Mouse (Mus musculus): ENCODE results near the gene Pde5a. TPM values are rescaled to one million over a fixed set of nuclear protein-coding genes. Genes with fewer than 3 reads are reported as not detected.
A peak's percentile ranks its signal among the peaks of the same experiment; 100 is the strongest.

The Pde5a gene
- polyA plus RNA-seq (2016; fragmentation: Nextera tagmentation; extraction: Ambion mirVana) = 2.7 and 2.9 TPM in 2 replicates

DNA sequence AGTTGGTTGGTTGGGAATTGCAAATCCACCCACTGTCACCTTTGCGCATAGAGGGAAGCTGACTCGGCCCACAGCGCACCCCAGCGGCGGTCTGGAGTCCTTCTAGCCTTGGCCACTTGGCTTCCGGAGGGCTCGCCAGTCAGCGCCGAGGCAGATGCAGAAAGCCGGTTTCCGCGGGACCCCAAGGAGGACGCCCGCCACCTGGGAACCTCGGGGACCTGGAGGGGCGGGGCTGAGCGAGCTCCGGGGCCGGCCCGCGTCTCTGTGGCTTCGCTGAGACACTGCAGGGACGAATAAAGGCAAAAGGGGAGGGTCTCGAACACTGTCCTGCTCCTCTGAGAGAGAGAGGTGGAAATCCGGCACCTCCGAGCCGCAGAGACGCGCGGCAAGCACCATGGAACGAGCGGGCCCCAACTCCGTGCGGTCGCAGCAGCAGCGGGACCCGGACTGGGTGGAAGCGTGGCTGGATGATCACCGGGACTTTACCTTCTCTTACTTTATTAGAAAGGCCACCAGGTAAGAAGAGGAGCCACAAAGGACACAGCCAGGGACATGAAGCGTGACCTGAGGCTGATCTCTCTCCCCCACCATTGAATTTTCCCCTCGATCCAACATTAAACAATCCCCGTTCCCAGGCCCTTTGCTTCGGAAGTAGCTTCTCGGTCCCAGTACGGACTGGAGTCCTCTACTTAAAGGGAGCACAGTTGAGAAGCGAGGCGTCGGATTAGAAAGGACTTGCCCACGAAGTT, at the start of gene Pde5a:
TSS of gene Pde5a (plus strand) at position 96 of the 749 bp plus-strand sequence.
- WGBS = under 1% methylated on average over 49 of the region's 49 CpGs
- no peaks in the 10 kb centered on the region for H3K9me3 ChIP-seq
- H3K36me3 ChIP-seq = no peaks in the 10 kb centered on the region
- H3K4me3 ChIP-seq = peak within 1 kb of the TSS; percentile 67
- no peaks in the 10 kb centered on the region for H3K27me3 ChIP-seq (replicated peaks)
- H3K27ac ChIP-seq = peak within 1 kb of the TSS; percentile 62
- H3K4me1 ChIP-seq = peaks cover 5% of the 10 kb centered on the region; the same call in 1 of the 2 replicates
- ATAC-seq (ENCODE audit: low FRiP score, low read depth) = peak; percentile 74
- peak within 1 kb of the TSS; percentile 80 for H3K9ac ChIP-seq
- H3K4me2 ChIP-seq (replicated peaks) = peak within 1 kb of the TSS; percentile 86

DNA sequence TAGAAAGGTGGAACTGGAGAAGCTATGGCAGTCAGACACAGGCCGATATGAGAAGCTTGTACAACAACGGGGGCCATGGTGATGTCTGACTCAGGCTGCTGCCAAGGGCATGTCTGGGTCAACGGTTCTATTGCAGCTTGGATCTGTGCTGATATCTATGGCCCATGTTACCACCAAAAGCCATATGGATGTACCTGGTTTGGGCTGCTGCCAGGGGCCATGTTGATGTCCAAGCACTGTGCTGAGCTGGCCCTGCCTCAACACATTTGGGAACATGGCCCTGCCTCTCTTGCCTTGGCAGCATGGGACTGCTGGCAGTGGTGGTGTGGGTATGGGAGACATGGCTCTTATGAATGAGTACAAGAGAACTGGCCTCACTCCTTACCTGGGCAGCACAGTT, 47.9 kb upstream of the Pde5a start:
- Histone ChIP-seq H3K9me3 (0 out of 2 replicates have a peak, but pooled peaks cover 5% of the 10 kb centered on the region), H3K4me2 (replicated peaks) (no peak overlapping the region), H3K4me1 (no peaks in the 10 kb centered on the region), H3K27me3 (replicated peaks) (no peaks in the 10 kb centered on the region), H3K36me3 (no peaks in the 10 kb centered on the region), H3K27ac (no peak overlapping the region), H3K4me3 (no peak overlapping the region), H3K9ac (no peak overlapping the region)
- WGBS = 87% methylated on average over 3 of the region's 3 CpGs
- ATAC-seq (ENCODE audit: low FRiP score, low read depth) = no peak

DNA sequence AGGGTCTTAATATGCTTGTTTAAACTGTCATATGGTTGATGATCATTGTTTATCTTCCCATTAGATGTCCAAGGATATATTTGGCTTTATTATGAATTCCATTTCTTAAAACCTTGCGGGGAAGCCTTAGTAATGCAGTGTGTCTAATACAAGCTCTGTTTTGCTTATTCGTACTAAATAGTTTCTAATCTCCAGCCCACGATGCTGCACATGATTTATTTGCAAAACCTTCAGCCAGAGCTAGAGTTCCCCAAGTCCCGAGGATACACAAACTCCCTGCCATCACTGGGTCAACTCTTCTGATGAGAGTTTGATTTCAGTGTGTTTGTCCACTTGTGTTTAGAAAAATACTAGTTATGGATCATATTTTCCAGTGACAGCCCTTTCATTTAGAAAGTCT, 46.4 kb upstream of the Pde5a start:
- Histone ChIP-seq H3K4me1 (no peaks in the 10 kb centered on the region), H3K4me3 (no peak overlapping the region), H3K9ac (no peak overlapping the region), H3K4me2 (replicated peaks) (no peak overlapping the region), H3K9me3 (0 out of 2 replicates have a peak, but pooled peaks cover 5% of the 10 kb centered on the region), H3K36me3 (no peaks in the 10 kb centered on the region), H3K27ac (no peak overlapping the region), H3K27me3 (replicated peaks) (no peaks in the 10 kb centered on the region)
- 85% methylated on average over 4 of the region's 4 CpGs for WGBS
- no peak for ATAC-seq (ENCODE audit: low FRiP score, low read depth)

DNA sequence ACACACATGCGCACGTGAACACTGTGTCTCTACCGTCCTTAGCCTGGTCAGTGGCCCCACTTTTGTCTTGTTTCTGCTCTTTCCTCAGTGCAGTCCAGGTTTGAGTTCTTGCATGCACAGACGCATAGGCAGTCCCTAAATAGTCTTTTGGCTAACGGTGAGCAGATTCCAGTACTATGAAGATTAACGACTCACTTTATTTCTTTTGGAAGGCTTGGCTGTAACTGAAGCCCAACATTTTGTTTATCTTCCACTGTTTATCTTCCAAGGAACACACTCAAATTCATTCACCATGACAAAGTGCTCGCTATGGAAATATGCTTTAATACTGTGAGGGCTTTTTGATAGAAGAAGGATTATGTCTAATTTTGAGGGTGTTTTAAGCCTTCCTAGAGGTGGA, 43.9 kb upstream of the Pde5a start:
- ATAC-seq (ENCODE audit: low FRiP score, low read depth) = no peak
- 79% methylated on average over 7 of the region's 7 CpGs for WGBS

DNA sequence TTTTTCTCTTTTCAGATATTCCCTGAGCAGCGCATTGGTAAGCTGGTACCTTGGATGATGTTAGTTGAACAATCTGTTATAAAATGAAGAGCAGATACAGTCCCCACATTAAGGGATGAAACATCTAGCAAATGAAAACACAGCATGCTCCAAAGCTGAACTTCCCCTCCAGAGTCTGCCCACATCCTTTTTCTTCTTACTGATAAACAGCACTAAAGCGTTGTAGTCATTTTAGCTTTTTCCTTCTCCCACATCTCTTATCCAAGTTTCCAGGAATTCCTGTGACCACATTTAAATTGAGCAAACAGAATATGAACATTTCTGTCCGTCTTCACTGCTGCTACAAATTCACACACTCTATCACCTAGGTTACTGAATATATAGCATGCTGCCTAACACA, 35.7 kb upstream of the Pde5a start:
- Histone ChIP-seq H3K9me3 (no peaks in the 10 kb centered on the region), H3K27ac (no peak overlapping the region), H3K4me2 (replicated peaks) (no peak overlapping the region), H3K9ac (no peak overlapping the region), H3K4me1 (no peaks in the 10 kb centered on the region), H3K4me3 (no peak overlapping the region), H3K27me3 (replicated peaks) (no peaks in the 10 kb centered on the region), H3K36me3 (no peaks in the 10 kb centered on the region)
- WGBS = 91% methylated on average over 3 of the region's 3 CpGs
- ATAC-seq (ENCODE audit: low FRiP score, low read depth) = no peak

More for the DNA sequence above, 43.9 kb upstream of the Pde5a start:
- H3K27me3 ChIP-seq (replicated peaks) = no peaks in the 10 kb centered on the region
- no peaks in the 10 kb centered on the region for H3K36me3 ChIP-seq
- H3K9ac ChIP-seq = no peak overlapping the region
- H3K4me1 ChIP-seq = no peaks in the 10 kb centered on the region
- H3K4me2 ChIP-seq (replicated peaks) = no peak overlapping the region
- no peak overlapping the region for H3K4me3 ChIP-seq
- H3K9me3 ChIP-seq = no peaks in the 10 kb centered on the region
- no peak overlapping the region for H3K27ac ChIP-seq

DNA sequence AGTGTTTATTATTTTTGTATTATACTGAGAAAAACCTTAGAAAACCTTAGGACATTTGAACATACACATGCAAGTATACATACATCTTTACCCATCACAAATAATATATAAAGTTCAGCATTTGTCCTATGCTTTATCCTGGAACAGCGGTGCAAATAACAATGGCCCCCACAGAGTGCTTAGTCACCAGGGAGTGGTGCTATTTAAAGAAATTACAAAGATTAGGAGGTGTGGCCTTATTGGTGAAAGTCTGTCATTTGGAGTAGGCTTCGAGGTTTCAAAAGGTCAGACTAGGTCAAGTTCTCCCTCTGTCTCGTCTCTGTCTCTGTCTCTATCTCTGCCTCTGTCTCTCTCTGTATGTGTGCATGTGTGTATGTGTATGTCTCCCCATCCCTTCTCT, 32.9 kb upstream of the Pde5a start:
- Histone ChIP-seq H3K9me3 (no peaks in the 10 kb centered on the region), H3K36me3 (no peaks in the 10 kb centered on the region), H3K4me2 (replicated peaks) (no peak overlapping the region), H3K27ac (no peak overlapping the region), H3K4me3 (no peak overlapping the region), H3K4me1 (no peaks in the 10 kb centered on the region), H3K9ac (no peak overlapping the region), H3K27me3 (replicated peaks) (no peaks in the 10 kb centered on the region)
- WGBS = 67% methylated on average over 3 of the region's 3 CpGs
- ATAC-seq (ENCODE audit: low FRiP score, low read depth) = no peak

DNA sequence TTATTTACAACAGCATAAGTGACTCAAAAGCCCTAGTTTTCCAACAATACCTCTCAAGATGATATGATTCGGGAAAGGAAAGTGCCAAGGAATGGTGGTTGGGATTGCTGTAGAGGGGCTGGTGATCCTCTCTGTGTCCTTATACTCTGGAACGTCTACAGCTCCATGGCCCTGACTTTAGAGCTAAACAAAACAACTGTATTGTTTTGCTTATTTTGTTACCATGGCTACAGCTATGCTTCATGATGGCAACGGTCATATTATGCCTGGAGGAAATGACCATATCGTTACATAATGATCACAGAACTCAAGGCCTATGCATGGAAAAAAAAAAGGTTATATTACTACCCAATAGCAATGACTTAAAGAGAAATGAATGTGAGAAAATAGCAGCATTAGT, 32.1 kb upstream of the Pde5a start:
- no peak for ATAC-seq (ENCODE audit: low FRiP score, low read depth)
- Histone ChIP-seq H3K9ac (no peak overlapping the region), H3K4me2 (replicated peaks) (no peak overlapping the region), H3K27me3 (replicated peaks) (no peaks in the 10 kb centered on the region), H3K36me3 (no peaks in the 10 kb centered on the region), H3K4me3 (no peak overlapping the region), H3K9me3 (no peaks in the 10 kb centered on the region), H3K27ac (no peak overlapping the region), H3K4me1 (no peaks in the 10 kb centered on the region)
- WGBS = 80% methylated on average over 4 of the region's 4 CpGs

DNA sequence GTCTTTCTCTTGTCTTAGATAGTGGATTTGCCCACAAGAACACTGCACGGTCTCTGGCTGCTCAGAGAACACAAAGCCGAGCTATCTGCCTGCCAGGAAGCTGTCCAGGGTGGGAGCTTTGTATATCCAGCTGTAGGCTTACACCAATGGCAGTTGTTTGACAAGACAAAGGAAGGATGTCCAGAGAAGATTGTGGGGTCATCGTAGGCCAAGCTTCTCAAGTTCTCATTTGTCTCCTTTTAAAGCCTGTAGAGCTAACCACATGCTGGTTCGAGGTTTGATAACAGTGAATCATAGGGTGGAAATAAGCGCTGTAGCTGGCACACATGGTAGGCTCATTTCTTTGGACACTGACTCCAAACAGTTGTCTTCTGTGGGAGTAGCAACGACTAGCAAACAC, 24.5 kb upstream of the Pde5a start:
- Histone ChIP-seq H3K27ac (no peak overlapping the region), H3K4me2 (replicated peaks) (no peak overlapping the region), H3K36me3 (no peaks in the 10 kb centered on the region), H3K9me3 (no peaks in the 10 kb centered on the region), H3K4me1 (no peaks in the 10 kb centered on the region), H3K27me3 (replicated peaks) (no peaks in the 10 kb centered on the region), H3K9ac (no peak overlapping the region), H3K4me3 (no peak overlapping the region)
- WGBS = 15% methylated on average over 6 of the region's 6 CpGs
- ATAC-seq (ENCODE audit: low FRiP score, low read depth) = no peak

DNA sequence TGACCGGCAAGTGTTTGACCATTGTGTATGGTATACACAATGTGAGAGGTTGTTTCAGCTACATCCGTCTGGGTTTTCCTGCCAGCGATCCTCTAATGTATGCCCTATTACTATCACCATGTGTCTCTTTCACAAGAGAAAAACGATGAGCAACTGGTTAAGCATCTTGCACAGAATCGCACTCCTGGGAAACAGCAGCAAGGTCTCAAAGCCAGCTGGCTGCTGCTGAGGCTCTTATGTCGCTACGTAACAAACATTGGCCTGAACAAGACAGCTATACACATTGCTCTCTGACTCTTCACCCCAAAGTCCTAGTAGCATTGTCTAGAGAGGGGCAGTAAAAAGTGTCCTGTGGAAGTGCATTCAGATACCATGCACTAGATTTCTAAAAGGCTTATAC, 23.5 kb upstream of the Pde5a start:
- Histone ChIP-seq H3K4me3 (no peak overlapping the region), H3K4me2 (replicated peaks) (no peak overlapping the region), H3K9me3 (no peaks in the 10 kb centered on the region), H3K36me3 (no peaks in the 10 kb centered on the region), H3K9ac (no peak overlapping the region), H3K27me3 (replicated peaks) (no peaks in the 10 kb centered on the region), H3K4me1 (no peaks in the 10 kb centered on the region), H3K27ac (no peak overlapping the region)
- ATAC-seq (ENCODE audit: low FRiP score, low read depth) = no peak
- 75% methylated on average over 7 of the region's 7 CpGs for WGBS

DNA sequence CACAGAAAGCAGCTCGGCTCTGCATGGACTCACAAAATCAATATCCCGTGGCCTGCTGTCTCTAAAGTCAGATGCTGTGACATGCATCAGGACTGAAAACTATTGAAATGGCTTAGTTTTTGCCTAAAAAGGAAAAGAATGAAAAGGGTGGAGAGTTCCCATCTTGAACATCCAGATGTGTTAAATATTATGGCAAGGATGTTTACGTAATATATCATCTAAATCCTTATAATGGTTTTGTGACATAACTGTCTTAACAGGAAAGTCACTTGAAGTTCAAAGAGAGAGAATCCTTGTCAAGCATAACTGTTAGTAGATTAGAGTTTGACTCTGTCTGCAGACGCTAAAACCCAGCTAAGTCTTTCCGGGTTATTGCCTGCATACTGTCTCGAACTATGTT, 20.3 kb upstream of the Pde5a start:
- Histone ChIP-seq H3K27me3 (replicated peaks) (no peaks in the 10 kb centered on the region), H3K9me3 (no peaks in the 10 kb centered on the region), H3K9ac (no peak overlapping the region), H3K27ac (no peak overlapping the region), H3K4me1 (no peaks in the 10 kb centered on the region), H3K36me3 (no peaks in the 10 kb centered on the region), H3K4me3 (no peak overlapping the region), H3K4me2 (replicated peaks) (no peak overlapping the region)
- ATAC-seq (ENCODE audit: low FRiP score, low read depth) = no peak
- WGBS = 81% methylated on average over 6 of the region's 6 CpGs

DNA sequence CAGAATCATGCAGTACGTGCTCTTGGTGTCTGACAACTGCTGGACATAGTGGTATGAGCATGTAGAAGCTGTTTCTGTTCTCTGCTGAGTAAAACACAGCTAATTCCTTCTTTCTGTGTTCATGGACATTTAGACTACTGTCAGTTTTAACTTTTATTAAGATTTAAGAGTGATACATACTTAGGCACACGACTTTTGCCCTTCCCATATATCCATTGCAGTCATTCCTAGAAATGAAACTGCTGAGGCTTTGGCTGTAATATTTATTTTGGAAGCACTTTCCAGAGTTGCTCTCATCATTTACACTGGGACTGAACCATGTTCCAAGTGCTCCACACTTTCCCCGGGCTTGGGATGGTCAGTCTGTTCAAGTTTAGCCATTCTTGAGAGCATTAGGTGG, 18.6 kb upstream of the Pde5a start:
- WGBS = 91% methylated on average over 3 of the region's 3 CpGs
- Histone ChIP-seq H3K4me2 (replicated peaks) (no peak overlapping the region), H3K9ac (no peak overlapping the region), H3K27ac (no peak overlapping the region), H3K9me3 (no peaks in the 10 kb centered on the region), H3K4me3 (no peak overlapping the region), H3K36me3 (no peaks in the 10 kb centered on the region), H3K27me3 (replicated peaks) (no peaks in the 10 kb centered on the region), H3K4me1 (no peaks in the 10 kb centered on the region)
- no peak for ATAC-seq (ENCODE audit: low FRiP score, low read depth)

DNA sequence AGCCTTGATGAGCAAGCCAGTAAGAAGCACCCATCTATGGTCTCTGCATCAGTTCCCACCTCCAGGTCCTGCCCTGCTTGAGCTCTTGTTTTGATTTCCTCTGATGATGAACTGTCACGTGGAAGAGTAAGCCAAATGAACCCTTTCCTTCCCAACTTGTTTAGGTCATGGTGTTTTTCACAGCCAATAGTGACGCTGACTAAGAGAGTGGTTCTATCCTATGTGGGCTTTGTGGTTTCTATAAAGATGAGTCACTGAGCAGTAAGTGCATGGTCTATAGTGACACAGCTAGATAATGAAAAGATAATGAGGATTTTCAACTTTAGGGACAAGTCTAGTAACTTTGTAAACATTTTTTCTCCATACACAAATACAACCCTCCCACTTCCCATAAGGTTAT, 10.1 kb upstream of the Pde5a start:
- Histone ChIP-seq H3K4me1 (no peaks in the 10 kb centered on the region), H3K4me3 (no peak overlapping the region), H3K9ac (no peak overlapping the region), H3K27me3 (replicated peaks) (no peaks in the 10 kb centered on the region), H3K4me2 (replicated peaks) (no peak overlapping the region), H3K36me3 (no peaks in the 10 kb centered on the region), H3K27ac (no peak overlapping the region), H3K9me3 (no peaks in the 10 kb centered on the region)
- 77% methylated on average over 2 of the region's 2 CpGs for WGBS
- ATAC-seq (ENCODE audit: low FRiP score, low read depth) = no peak

DNA sequence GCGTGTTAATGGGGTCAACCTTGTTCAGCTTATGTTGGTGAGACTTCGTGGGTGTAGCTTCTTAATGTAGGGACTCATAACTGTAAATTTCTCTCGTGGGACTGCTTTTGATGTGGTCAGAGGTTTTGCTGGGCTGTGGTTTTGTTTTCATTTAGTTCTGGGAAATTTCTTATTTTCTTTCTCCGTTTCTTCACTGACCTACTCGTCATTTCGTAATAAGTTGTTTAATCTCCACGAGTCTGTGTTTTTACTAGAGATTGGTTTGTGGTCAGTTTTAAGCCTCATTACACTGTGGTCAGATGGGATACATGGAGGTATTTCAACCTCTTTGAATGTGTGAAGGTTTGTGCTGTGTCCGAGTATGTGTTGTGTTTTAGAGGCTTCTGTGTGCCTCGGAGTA, 7.2 kb upstream of the Pde5a start:
- WGBS = 84% methylated on average over 9 of the region's 9 CpGs
- H3K27ac ChIP-seq = no peak overlapping the region
- H3K27me3 ChIP-seq (replicated peaks) = no peaks in the 10 kb centered on the region
- no peak overlapping the region for H3K4me2 ChIP-seq (replicated peaks)
- no peaks in the 10 kb centered on the region for H3K4me1 ChIP-seq
- no peak overlapping the region for H3K4me3 ChIP-seq
- no peaks in the 10 kb centered on the region for H3K9me3 ChIP-seq
- ATAC-seq (ENCODE audit: low FRiP score, low read depth) = no peak
- H3K9ac ChIP-seq = no peak overlapping the region
- no peaks in the 10 kb centered on the region for H3K36me3 ChIP-seq
